Mouse (Mus musculus): ENCODE data around the gene Mgat5. TPM values are rescaled to one million over a fixed set of nuclear protein-coding genes. Genes with fewer than 3 reads are reported as not detected.

Gene Mgat5
- total RNA-seq, 2 experiments from 2014 or later = 1.1 to 1.2 TPM

DNA sequence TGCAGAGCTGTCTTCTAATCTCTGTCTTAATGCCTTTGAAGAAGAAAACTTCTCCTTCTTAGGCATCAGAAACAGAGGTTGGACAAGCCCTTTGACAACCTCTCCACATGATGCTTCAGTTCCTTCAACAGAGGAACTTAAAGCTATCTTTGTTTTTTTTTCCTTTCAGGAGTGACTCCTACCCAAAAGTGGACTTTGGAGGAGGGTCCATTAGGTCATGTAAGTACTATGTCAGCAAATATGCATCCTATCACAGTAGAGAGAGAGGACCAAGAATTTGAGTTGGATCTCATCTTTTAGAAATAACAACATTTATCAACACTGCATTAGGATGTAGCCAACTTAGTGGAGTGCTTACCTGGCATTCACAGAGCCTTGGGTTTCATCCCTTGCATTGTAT lies 44.8 kb downstream of the Mgat5 start:
- no peak for DNase-seq

DNA sequence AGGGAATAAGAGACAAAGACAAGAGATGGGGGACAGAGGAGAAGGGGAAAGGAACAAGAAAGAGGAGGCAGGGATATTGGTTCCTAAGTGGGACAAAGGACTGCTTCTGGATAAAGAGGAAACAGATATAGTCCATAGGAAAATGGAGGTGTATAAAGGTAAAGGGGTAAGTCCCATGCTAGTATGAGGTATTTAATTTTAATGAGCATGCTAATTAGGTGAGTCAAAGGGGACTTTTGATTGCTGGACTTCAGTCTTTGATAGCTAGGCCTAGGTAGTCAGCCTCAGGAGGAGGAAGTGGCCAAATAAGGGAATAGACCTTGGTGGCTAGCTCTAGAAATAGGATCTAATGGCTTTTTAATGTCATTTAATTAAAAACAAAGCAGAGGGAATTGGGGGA lies 45.5 kb downstream of the Mgat5 start:
- intact Hi-C loops (cut with DNase I) = no loop called here
- no peak for DNase-seq

More for the DNA sequence above, 44.8 kb downstream of the Mgat5 start:
- intact Hi-C loops (cut with DNase I) = no loop called here

DNA sequence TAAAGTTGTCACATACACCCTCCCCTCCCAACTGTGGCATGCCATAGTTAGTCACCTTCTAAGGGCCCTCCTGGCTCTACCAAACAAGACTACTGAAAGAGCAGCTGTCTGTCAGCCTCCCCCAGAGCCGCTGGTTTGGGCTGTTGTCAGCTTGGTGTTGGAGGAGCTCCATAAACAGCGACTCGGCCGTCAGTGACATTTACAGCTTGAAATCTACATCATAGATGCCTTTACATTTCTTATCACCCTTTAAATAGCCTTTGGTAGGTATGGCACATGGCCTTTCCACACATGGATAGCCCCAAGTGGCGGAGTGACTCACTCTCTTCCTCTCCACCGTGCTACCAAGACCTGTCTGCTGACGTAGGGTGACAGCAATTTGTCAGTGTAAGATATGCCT lies 46.9 kb downstream of the Mgat5 start:
- no peak for DNase-seq
- intact Hi-C loops (cut with DNase I) = no loop called here

DNA sequence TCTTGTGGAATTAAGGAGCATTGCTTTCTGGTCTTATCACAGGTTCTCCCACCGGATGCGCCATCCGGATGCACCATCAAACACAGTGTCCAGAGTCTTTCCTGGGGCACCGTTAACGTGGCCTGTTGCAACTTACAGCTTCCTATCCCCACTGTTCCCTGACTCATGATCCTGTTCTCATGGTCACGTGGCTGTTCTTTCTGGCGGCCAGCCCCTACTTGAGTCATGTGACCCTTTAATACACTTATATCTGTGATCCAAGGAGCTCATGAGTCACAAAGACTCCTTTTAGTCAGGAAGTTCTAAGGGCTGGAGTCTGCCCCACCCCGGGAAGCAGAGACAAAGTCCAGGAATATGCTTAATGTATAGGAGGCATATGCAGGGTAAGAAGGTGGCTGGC lies 52.2 kb downstream of the Mgat5 start:
- intact Hi-C loops (cut with DNase I) = no loop called here
- no peak for DNase-seq

DNA sequence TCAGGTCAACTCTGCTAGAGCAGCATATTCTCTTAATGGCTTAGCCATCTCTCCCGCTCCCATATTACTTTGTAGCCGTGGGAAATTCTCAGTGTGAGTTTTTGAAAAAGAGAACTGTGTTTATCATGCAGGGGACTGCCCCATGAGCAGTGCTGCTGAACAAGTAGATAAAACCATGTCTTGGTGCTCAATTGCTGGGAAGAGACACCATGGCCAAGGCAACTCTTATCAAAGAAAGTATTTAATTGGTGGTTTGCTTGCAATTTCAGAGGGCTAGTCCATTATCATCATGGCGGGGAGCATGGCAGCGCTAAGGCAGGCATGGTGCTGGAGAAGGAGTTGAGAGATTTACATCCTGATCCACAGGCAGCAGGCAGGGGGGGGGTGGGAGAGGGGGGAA lies 54.9 kb downstream of the Mgat5 start:
- no peak for DNase-seq
- intact Hi-C loops (cut with DNase I) = no loop called here

DNA sequence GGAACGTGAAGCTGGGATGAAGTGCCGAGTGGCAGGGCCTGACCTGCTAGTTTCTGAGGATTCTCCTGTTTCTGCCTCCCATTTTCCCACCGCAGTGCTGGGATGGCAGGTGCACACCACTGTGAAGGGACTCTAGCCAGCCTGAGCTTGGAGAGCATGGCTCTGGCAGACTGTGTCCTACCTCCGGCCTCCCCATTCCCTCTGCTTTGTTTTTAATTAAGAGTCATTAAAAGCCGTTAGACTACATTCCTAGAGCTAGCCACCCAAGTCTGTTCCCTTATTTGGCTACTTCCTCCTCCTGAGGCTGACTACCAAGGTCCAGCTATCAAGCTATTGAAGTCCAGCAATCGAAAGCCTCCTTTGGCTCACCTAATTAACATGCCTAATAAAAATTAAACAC lies 56.2 kb downstream of the Mgat5 start:
- intact Hi-C loops (cut with DNase I) = no loop called here
- DNase-seq = no peak

DNA sequence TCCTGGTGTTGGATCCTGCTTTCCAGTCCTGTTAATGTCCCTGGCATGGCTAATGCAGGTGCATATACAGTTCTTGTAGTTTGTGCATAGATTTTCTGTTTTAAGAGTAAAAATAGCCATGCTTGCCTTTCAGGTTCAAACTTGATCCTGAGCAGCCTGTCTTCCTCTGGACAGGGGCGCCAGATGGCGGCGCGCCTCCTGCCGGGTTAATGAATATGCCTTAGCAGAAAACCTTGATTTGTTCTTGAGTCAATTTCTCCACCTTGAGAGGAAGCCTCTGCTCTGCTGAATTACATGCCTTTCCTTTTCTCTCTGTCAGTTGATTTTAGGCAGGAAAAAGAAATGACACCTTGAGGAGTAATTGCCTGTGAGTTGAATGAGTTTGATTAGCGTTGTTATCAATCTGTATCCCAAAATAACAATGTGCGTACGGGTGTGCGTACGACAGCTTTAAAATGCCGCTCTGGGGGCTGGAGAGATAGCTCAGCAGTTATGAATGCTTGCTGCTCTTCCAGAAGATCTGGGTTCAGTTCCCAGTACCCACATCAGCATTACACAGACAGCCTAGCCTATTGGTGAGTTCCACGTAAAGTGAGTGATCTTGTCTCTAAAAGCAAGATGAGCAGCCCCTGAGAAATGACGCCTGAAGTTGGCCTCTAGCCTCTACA lies 57.5 kb downstream of the Mgat5 start:
- no peak for DNase-seq
- intact Hi-C loops (cut with DNase I) = no loop called here

DNA sequence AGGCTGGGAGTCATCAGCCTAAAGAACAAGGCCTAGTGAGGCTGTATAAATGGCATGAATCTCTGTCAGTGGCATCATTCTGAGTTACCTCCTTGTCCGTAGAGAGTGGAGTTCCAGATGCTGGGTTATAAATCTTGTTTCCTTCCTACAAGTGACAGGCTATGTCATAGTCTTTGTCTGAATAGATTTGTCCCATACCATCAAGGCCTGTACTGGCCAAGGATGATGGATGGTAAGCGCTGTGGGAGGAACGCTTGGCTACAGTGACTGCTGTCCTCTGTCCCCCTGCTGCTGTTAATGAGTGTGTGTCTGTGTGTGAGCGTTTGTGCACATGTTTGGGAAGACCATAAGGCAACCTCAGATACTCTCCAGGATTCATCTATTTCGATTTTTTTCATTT lies 63.2 kb downstream of the Mgat5 start:
- DNase-seq = no peak
- intact Hi-C loops (cut with DNase I) = no loop called here

DNA sequence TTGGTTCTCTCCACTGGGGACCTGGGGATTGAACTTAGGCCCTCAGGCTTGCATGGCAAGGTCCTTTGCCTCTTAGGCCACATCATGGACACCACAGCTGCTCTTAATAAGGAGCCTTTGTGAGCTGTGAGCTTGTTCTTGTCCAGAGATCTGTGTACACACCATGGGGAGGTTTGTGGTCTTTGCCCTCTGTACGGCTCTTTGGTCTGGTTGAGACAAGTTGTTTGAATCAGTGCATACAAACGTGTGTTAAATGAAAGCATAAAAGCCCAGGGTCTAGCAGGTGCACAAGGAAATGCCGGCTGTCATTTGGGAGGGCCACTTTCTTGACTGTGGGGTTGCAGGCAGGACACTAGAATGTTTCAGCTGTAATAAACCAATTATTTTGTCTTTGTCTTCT lies 64.5 kb downstream of the Mgat5 start:
- intact Hi-C loops (cut with DNase I) = no loop called here
- no peak for DNase-seq

DNA sequence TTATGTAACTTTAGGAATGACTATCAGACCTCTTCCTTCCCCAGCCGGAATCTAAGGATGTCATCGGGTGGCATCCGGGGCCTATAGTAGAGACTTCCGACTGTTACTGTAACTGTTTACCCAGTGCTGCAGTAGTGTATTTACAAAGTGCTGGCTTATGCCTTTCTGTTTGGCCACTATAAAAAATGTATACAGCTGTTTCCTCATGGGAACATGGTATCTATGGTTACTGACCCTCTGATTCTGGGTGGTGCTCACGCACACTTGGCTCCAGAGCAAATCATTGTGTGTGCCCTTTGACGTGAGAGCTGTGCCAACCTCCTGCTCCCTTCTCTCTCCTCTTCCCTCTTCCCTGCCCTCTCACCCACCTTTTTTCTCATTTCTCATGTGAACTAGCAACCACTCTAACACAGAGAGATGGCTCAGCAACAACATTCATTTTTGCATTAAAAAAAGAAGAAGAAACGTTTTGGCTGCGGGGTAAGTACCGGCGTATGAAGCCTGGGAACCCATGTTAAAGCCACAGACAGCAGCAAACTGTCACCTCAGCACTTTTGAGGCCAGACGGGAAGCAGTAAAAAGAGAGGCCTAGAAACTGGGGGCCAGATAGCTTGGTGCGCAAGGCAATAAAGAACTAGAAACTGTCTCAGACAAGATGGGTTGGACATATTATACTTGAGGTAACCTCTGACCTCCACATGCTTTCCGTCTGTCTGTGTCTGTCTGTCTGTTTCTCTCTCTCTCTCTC lies 65.6 kb downstream of the Mgat5 start:
- intact Hi-C loops (cut with DNase I) = no loop called here
- no peak for DNase-seq

DNA sequence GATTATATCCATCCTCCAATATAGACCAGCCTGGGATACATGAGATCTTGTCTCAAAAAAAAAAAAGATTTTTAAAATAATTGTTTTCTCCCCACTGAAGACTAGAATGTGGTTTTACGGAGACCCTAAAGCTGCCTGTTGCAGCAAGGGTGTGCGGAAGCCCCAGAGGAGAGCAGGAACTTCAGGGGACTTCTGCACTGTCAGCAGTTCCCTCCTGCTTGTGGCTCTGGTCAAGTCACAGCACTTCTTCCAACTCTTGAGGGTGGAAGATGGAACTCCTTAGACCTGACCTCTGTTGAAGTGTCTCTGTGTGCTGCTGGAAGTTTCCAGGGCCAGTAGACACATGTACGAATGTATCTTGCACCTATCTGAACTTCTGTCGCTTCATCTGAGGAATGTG lies 66.3 kb downstream of the Mgat5 start:
- intact Hi-C loops (cut with DNase I) = no loop called here
- DNase-seq = no peak

DNA sequence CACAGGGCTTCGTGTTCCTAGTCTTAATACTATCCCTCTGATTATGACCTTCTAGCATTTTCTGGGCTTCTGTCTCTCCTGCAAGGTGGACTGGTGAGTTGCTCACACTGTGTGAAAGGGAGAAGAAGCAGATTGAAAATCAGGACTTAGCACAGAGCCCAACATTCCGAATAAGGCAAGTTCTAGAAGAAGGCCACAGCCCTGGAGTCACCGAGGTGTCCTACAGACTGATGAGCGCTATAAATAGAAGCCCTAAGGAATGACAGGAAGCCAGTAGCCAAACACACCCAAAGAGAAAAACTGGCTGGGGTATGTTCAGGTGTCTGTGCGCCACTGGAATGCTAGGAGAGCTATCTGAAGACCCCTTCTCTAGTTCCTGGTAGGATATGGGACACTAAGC lies 68.5 kb downstream of the Mgat5 start:
- no peak for DNase-seq

DNA sequence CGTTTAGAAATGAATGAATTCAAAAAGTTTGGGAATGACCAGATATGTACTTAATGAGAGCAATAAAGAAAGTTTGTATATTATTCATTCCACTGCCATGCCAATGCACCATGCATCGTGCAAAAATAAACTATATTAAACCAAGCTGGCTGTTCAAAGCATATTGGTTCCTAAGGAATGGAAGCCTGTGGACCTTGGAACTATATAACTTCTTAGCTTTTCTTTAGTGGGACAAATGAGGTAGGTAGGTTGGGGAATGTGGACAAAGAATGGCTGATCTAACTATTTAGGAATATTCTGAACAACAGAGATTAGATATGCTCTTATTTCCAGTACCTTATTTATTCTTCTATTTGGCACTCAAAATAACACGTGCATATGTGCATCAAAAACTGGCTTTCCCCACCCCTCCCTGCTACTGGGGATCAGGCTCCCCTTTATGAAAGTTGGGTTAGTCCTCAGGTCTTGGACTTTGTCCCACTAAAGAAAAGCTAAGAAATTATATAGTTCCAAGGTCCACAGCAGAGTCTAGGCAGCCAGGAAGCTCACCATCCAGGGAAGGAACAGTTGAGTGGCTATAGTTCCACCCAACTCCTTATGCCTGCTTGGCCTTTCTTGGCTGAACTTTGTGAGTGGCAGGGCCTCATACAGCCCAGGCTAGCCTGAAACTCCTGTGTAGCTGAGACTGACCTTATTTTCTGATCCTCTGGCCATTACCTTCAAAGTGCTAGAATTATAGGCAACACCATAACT lies 70.9 kb downstream of the Mgat5 start:
- intact Hi-C loops (cut with DNase I) = no loop called here
- no peak for DNase-seq

More for the DNA sequence above, 68.5 kb downstream of the Mgat5 start:
- intact Hi-C loops (cut with DNase I) = no loop called here

DNA sequence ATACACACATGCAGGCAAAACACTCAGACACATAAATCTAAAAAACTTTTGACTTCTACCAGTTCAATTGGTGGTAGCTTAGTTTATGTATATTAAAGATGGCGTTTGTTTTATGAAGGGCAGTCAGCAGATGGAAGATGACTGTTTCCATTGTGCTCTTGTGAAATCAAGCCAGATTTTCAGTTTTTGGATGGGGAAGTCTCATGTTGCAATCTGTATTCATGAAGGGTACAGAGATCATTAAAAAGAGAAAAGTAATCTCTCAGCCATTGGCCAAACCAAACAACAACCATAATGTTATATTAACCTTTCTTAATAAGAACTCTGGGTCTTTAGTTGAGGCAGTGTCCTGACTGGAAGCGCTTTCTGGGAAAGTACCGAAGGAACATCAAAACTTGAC lies 73.3 kb downstream of the Mgat5 start:
- intact Hi-C loops (cut with DNase I) = no loop called here
- no peak for DNase-seq

DNA sequence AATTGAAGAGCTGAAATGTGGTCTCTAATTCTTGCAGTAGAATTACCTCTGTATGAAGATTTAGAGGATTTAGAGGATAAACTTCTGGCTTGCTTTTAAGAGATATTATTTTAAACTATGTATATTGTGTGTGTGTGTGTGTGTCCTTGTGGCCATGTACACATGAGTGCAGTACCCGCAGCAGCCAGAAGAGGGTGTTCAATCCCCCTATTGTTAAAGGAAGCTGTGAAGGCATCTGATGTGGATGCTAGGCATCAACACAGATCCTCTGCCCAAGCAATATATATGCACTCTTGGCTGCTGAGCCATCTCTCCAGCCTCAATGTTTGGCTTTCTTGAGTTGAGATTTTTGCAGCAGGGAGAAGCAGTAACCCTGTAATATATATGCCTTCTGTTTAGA lies 75.4 kb downstream of the Mgat5 start:
- intact Hi-C loops (cut with DNase I) = no loop called here
- DNase-seq = no peak

DNA sequence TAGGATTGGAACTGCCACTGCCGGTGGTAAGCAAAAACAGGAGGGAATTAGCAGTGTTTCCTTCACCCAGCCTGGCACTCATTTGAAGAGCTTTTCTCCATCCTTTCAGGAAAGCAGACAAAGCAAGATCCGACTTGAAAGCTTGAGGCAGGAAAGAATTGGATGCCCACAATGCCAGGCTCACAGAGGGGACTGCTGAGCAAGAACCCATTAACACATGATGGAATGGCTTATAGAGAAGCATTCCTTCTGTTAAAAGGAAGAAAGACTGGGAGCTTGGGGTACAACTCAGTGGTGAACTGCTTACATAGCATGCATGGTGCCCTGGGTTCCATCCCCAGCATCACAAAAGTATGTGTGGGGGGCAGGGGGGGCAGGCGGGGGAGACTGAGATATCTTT lies 80.2 kb downstream of the Mgat5 start:
- DNase-seq = no peak
- intact Hi-C loops (cut with DNase I) = no loop called here

DNA sequence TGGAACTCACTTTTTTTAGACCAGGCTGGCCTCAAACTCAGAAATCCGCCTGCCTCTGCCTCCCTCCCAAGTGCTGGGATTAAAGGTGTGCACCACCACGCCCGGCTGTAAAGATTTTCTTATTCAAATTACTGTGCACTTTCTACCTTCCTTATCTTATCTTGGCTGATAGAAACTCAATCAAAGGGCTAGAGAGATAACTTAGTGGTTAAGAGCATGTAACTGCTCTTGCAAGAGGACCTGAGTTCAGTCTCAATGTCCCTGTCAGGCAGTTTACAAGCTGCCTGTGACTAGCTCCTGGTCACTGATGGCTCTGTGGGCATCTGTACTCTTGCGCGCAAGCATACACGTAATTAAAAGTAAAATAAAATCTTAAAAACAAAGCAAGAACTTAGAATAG lies 82.7 kb downstream of the Mgat5 start:
- intact Hi-C loops (cut with DNase I) = no loop called here
- DNase-seq = no peak

DNA sequence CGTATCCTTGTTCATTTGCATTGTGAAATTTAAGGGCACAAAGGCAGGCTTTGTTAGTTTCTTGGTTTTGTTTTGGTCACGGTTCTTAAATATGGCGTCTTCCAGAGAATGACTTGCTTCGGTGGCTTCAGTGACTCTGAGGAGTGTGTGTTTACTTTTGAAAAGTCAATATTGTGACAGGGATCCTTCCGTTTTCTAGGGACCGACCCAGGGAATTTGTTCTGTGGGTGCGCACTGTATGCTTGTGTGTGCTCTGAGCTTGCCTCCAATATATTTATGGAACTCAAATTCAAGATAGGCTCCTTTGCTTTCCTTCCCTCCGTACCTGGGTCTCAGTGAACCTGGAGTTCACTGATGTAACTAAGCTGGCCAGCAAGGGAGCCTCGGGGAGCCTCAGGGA lies 86.1 kb downstream of the Mgat5 start:
- DNase-seq = no peak
- intact Hi-C loops (cut with DNase I) = no loop called here

DNA sequence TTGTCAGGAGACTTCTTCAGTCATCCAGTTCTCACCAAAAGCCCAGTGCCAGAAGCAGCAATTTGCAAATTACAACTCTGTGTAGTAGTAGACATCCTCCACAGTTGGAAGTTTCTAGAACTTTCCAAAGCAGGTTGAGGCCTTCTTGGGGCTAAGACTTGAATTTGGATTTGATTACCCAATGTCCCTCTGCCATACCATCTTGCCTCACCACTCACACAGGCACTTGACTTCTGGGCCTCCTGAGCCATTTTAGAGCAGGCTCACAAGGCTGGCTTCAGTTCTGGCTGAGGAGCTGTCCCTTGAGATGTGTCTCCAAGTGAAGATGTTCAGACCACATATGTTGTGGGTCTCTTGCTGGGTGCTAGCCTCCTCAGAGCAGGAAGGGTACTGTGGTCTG lies 86.9 kb downstream of the Mgat5 start:
- intact Hi-C loops (cut with DNase I) = no loop called here
- no peak for DNase-seq

DNA sequence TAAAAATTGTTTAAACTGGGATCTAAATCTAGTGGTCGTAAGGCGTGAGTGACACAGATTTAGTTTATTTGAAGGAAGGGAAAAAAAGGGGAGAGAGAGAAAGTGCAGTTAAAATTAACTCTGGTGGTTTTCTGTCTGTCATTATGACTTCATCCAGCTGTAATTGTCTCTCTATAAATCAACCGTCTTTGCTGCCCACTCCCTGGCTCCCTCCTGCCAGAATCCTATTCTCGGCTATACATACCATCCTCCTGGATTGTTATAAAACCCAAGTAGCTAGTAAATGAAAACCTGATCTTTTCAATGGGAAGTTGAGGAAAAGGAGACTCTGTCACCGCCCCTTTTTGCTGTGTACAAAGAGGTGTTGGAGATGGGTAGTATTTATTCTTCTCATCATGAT lies 88.5 kb downstream of the Mgat5 start:
- no peak for DNase-seq
- intact Hi-C loops (cut with DNase I) = no loop called here

DNA sequence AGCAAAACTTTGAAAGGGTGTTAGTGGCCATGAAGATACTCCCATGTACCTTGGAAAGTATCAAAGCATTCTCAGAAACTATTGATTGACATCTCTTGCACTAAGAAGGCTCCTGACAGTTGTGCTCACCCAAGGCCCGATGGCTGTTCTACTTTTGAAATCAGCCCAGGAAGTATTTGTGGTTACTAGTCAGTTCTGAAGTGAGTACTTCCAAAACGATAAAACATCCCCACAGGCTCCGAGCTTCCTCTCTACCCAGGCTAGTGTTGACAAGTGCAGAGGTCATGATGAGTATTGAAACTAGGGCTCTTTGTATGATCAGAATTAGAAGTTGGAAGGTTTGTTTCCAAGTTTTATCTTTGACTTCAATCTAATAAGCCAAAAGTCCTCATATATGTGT lies 92.0 kb downstream of the Mgat5 start:
- intact Hi-C loops (cut with DNase I) = no loop called here
- no peak for DNase-seq

DNA sequence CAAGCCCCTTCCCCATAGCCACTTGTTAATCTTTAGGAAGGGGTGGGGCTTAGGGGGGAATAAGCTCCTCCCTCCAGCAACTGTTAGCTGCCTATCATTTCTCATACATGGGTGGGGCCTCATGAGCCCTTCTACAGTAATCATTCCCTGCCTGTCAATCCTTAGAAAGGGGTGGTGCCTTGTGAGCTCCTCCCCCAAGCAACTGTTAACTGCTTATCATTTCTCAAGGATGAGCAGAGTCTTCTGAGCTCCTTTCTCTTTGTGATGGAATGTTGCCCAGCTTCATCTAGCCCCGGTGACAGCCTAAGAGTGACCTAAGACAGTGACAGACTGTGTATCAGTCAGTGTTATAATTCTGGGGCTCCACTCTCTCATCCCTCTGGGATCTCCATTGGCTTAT lies 95.0 kb downstream of the Mgat5 start:
- no peak for DNase-seq
- intact Hi-C loops (cut with DNase I) = no loop called here

All from gastrocnemius, postnatal 36 days (tissue).